Mouse (Mus musculus): ENCODE data around the gene Triap1.

- TF ChIP-seq POLR2A (IDR thresholded peaks at IDR 0.05; ENCODE audit: control insufficient read depth, extremely low read depth, insufficient read depth, low read length, poor library complexity) (no peak), CTCF (IDR thresholded peaks at IDR 0.05; ENCODE audit: borderline replicate concordance, control insufficient read depth, extremely low read depth, insufficient read depth, low read length, poor library complexity) (no peak)
Observed at GRCm38 (mm10) chr5:115351348-115351747, 10.3 kb downstream of the Triap1 start.
